Mouse (Mus musculus) c-Kit-positive CD71-negative TER-119-negative erythroid progenitor cells, embryonic 14.5 days (primary cell): ENCODE data around the gene Astn1.

ENCODE experiments used
- DNase-seq: peaks from one replicate; pipeline ENCODE4 v3.0.0-alpha.2; 2013; ENCODE audit warnings: low read depth

Astn1 gene

GRCm38 (mm10) chr1:158536867-158537266 is 174.8 kb downstream of the Astn1 start:
- DNase-seq = no peak

- DNase-seq = no peak
Measured at GRCm38 (mm10) chr1:158545095-158545494, 183.0 kb downstream of the Astn1 start.

DNA sequence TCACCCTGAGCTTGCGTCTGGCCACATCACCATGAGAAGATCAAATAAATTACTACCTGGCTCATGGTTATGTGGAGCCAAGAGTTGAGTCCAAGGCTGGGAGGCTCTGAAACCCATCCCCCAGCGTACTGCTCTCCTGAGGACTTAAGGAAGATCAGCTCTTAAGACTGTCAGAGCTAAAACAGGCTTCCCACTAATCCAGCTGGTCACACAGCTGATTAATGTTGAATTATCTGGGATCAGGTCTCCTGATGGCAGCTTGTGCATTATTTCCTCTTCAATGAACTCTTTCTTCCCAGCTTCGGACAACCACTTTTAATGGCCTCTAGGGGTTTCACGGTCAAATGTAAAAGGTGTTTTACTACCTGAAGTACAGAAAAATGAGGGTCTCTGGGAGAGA is 184.4 kb downstream of the Astn1 start:
- DNase-seq = no peak

DNA sequence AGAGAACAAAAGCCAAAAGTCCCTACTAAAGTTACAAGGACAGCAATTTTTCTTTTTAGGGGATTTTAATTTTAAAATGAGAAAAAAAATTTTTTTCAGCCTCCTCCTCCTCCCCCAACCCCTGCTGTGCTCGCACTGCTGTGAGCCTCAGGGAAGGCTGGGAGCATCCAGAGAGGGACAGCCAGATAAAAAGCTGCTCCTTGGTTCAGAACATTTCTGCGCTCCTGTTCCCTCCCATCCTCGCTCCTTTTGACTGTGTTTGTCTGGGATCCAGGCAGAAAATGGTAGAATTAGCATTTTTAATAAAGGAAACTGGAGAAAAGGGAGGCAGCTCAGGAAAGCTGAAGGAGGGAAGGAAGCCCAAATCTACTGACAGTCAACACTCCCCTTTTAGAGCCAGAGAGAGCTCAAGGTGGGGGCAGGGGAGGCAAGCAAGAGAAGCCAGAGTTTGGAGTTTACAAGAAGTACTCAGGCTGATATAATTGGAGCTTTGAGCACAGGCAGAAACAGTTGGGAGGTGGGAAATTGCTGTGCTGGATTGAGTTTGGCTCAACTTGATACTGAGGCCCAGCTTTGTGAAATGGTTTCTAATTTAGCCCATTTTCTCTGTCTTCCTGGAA is 185.6 kb downstream of the Astn1 start:
- DNase-seq = no peak

DNA sequence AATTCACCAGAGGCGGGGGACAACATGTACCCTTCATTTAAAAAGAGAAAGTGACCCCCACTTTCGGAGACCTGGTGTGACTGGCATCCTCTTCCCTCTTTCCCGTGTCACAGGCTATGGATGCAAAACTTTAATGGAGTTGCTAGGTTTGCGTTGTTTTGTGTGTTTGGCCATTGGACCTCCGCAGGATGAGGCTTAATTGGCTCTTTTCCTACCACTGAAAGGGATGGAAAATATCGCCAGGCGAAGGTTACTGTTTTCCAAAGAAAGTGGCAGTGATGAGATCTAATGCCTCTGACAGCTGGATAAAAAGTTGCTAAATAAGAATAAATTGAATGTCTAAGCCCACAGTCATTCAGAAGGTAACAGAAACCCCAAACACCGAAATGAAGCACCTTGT is 186.2 kb downstream of the Astn1 start:
- DNase-seq = no peak

- no peak for DNase-seq
Measured at GRCm38 (mm10) chr1:158549616-158550015, 187.5 kb downstream of the Astn1 start.

DNA sequence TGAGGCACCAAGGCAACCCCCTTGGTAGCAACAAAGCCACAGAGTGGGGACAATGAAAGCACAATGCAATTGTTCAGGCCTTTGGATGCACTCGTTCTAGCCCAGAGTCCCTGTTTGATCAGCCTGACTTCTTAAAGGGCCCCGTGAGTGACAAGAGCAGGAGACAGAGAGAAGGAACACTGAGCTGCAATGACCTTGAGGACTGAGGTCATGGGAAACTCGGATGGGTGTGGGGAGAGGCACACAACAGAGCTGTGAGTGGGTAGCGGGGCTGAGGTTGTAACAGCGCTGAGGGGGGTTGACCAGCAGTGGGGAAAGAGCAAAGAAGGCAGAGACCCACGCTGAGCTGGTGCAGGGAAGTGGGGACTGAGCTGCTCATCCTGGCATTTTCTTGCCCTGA is 189.9 kb downstream of the Astn1 start:
- no peak for DNase-seq

GRCm38 (mm10) chr1:158553341-158553740 is 191.3 kb downstream of the Astn1 start:
- DNase-seq = no peak

DNA sequence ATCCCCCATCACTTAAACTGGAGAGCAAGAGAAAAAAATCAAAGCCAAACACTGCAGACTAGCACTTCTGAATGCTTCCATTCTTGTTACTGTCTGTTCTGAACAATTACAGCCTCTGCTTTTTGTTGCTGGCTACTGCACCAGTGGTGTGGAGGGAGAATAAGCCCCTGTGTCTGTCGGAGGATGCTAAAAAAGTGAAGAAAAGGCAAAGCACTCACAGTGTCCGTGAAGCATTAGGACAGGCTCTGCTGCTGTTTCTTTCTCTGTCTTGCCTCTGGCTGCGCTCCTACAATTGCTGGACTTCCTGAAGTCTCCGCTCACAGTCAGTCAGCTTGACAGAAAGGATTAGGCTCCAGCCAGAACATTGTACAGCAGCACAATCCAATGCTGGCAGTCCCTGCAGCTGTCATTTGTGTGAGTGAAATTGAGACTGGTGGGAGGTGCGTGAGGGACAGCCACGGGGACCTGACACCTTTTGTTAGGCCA is 192.0 kb downstream of the Astn1 start:
- no peak for DNase-seq

- DNase-seq = no peak
Measured at GRCm38 (mm10) chr1:158573168-158573567, 211.1 kb downstream of the Astn1 start.

DNA sequence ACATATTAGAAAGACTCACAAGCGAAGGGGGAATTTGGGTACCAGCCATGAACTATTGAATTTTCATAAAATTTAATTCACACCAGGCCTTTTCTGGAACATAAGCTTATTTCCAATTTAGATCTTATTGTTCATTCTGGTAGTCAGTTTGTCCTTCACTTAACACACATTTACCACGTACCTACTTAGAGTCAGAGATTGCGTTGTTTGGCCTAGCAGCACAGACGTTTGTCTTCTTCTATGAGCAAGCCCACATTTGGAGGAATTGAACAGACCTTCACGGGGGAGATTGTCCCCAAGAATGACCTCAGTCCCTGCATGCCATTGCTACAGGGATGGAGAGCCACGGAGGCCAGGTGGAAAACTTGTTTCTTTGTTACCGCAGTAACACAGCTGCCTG is 211.5 kb downstream of the Astn1 start:
- no peak for DNase-seq

GRCm38 (mm10) chr1:158575997-158576396 is 213.9 kb downstream of the Astn1 start:
- no peak for DNase-seq

DNA sequence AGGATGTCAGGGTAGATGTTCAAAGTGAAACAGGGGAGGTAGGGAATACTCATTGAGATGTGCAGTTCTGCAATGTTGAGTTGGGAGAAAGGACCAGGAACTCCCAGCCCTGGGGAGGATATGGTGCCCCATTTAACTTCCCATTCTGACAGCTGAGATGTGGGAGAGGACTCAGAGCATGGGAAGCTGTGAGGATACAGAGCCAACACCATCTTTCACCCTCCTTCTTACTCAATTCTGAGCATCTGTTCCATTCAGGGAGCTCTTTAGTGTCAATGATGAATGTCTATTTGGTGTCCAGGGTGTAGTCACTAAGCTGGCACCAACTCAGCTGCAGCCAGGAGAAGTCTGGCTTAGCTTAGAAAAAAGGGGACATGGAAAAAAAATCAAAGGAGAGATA is 219.7 kb downstream of the Astn1 start:
- no peak for DNase-seq

GRCm38 (mm10) chr1:158588903-158589302 is 226.8 kb downstream of the Astn1 start:
- DNase-seq = no peak

DNA sequence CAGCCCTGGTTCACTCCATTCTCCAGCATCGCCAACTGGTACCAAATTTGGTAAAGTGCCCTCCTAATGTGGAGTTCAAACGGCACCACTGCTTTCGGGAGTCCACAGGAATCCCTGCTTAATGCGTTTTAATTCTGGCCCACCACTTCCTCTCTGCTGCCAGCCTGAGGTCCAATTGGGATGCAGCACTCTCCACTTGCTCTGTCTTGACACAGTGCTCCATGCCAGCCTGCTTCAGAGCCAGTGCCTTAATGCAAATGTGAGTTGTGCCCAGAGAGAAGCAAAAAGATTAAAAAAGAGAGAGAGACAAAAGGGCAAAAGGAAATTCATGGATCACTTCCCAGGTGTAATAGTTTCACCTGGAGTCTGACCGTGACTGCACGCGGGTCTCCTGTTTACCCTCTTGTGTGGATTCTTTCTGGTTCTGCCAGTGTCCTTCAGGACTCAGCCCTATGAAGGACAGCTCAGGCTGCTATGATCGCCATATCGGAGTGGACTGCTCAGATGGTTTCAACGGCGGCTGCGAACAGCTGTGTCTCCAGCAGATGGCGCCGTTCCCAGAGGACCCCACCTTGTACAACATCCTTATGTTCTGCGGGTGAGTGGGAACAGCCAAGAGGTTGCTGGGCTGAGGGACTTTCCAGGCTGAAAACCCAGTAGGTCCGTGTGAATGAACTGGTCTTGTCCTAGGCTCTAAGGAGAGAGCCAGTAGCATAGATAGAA is 234.8 kb downstream of the Astn1 start:
- peak; percentile 2 for DNase-seq

- DNase-seq = no peak
Measured at GRCm38 (mm10) chr1:158597996-158598395, 235.9 kb downstream of the Astn1 start.

- DNase-seq = no peak
Measured at GRCm38 (mm10) chr1:158599435-158599834, 237.4 kb downstream of the Astn1 start.

GRCm38 (mm10) chr1:158603056-158603455 is 241.0 kb downstream of the Astn1 start:
- DNase-seq = no peak

GRCm38 (mm10) chr1:158604149-158604548 is 242.1 kb downstream of the Astn1 start:
- DNase-seq = no peak

DNA sequence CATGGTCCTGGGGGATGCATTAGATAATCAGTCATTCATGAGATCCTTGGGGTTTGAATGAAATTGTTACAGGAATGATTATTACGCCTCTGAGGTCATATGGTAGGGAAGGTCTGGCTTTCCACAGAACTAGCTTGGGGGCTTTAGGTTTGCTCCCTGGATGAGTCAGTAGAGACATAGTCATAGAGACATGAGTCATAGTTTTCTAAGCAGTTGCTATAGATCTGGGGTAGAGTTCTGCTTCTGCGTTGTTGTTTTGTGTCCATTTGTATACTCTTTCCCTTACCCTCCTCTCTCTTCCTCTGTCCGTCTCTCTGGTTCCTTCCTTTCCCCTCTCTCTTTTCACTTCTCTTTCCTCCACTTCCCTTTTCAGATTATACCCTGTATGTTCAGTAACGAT is 243.5 kb downstream of the Astn1 start:
- no peak for DNase-seq

GRCm38 (mm10) chr1:158606324-158606723 is 244.3 kb downstream of the Astn1 start:
- DNase-seq = no peak

DNA sequence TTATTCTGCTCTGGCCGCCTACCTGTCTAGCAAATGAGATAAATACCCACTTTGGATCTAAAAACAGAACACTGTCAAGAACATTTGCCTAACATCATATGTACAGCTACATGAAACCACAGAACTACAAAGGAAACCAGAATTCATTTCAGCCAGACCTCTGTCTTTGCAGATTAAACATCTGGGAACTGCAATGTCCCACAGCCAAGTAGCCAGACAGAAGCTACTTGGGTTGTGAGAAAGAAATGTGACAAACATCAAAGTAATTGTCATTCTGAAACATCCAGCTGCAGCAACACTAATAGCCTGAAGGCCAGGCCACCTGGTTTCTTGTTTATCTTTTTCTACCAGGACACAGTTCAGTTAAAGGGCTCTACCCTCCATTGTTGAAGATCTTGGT is 245.1 kb downstream of the Astn1 start:
- DNase-seq = no peak

- no peak for DNase-seq
Measured at GRCm38 (mm10) chr1:158615202-158615601, 253.1 kb downstream of the Astn1 start.

DNA sequence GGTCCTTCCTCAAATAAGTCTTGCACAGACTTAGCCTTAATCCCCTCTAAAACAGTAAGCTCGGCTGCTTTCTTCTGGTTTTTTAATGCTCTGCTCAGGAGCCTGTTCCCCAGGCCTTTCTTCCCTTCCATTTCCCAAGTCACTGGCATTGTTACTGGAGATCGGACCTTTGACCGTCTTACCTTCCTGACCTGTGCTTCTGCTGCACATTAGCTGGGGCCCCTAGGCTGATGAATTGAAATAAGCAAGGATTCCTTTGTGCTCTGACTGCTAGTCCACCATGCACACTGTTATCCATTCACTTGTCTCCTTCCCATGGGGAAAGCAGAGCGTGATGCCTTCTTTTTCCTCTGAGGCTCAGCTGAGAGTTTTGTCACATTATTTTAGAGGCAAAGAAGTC is 255.9 kb downstream of the Astn1 start:
- no peak for DNase-seq
